Mouse (Mus musculus): ENCODE data around the gene Csde1. TPM values are rescaled to one million over a fixed set of nuclear protein-coding genes. Genes with fewer than 3 reads are reported as not detected.

Gene Csde1
- total RNA-seq, 1 experiment, result 323 TPM

DNA sequence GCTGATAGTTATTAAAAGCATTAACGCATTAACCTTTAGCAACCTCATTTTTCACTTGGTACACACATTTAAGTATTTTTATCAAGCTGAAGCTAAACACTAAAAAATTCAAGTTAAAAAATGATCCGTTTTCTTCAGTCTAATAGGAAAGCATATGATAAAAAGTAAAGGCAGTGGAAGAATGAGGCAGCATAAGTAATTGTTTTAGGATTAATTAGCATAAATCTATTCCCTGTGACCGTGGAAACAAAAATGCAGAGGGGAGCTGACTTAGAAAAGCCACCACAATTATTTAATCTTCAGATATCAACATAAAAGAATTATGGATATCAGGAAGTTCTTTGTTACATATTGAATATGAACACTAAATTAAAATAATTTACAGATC lies 39.9 kb upstream of the Csde1 start:
- Histone ChIP-seq H3K4me1 (ENCODE audit: control insufficient read depth in 2 of 2, insufficient read depth in 2 of 2, low read length in 2 of 2, poor library complexity in 1 of 2) (no peaks in the 10 kb centered on the region), H3K36me3 (ENCODE audit: control insufficient read depth, insufficient read depth, low read length, poor library complexity, severe bottlenecking) (no peaks in the 10 kb centered on the region), H3K27ac (ENCODE audit: insufficient read depth, low read depth, low read length, poor library complexity, severe bottlenecking) (no peak overlapping the region), H3K9ac (ENCODE audit: insufficient read depth, low read depth, low read length, poor library complexity, severe bottlenecking) (no peak overlapping the region), H3K9me3 (ENCODE audit: control insufficient read depth, insufficient read depth, low read depth, low read length) (no peaks in the 10 kb centered on the region), H3K4me3 (ENCODE audit: insufficient read depth in 1 of 2, low read depth in 1 of 2, low read length in 2 of 2, poor library complexity in 1 of 2, severe bottlenecking in 1 of 2) (no peak overlapping the region)
- TF ChIP-seq MAFK (IDR thresholded peaks at IDR 0.05; ENCODE audit: insufficient read depth, low read depth, low read length) (no peak), ZNF384 (IDR thresholded peaks at IDR 0.05; ENCODE audit: low read depth, low read length) (no peak), HCFC1 (IDR thresholded peaks at IDR 0.05; ENCODE audit: borderline replicate concordance, insufficient read depth, low read length) (no peak), CHD2 (IDR thresholded peaks at IDR 0.05; ENCODE audit: low read depth, low read length) (no peak), ZC3H11A (IDR thresholded peaks at IDR 0.05; ENCODE audit: borderline replicate concordance, low read depth, low read length) (no peak)
- no peak for DNase-seq (ENCODE audit: low read depth, low spot score)
- in situ Hi-C loops (cut with MboI; ENCODE audit: low sequenced_read_pairs in 2 of 2, unreplicated experiment in 2 of 2), result no loop called here

- in situ Hi-C loops (cut with MboI; ENCODE audit: low sequenced_read_pairs in 2 of 2, unreplicated experiment in 2 of 2), result no loop called here
- no peak overlapping the region for H3K27ac ChIP-seq (ENCODE audit: insufficient read depth, low read depth, low read length, poor library complexity, severe bottlenecking)
- H3K9ac ChIP-seq (ENCODE audit: insufficient read depth, low read depth, low read length, poor library complexity, severe bottlenecking), result no peak overlapping the region
- no peak for TF ChIP-seq ZC3H11A (IDR thresholded peaks at IDR 0.05; ENCODE audit: borderline replicate concordance, low read depth, low read length)
- TF ChIP-seq HCFC1 (IDR thresholded peaks at IDR 0.05; ENCODE audit: borderline replicate concordance, insufficient read depth, low read length), result no peak
- no peak for TF ChIP-seq MAFK (IDR thresholded peaks at IDR 0.05; ENCODE audit: insufficient read depth, low read depth, low read length)
- no peak for TF ChIP-seq ZNF384 (IDR thresholded peaks at IDR 0.05; ENCODE audit: low read depth, low read length)
- TF ChIP-seq CHD2 (IDR thresholded peaks at IDR 0.05; ENCODE audit: low read depth, low read length), result no peak
- peaks cover 0 to 4% of the 10 kb centered on the region in 2 experiments; a peak in 3 of 4 replicates for H3K4me1 ChIP-seq (ENCODE audit: control insufficient read depth in 2 of 2, insufficient read depth in 2 of 2, low read length in 2 of 2, poor library complexity in 1 of 2)
- H3K4me3 ChIP-seq (ENCODE audit: insufficient read depth in 1 of 2, low read depth in 1 of 2, low read length in 2 of 2, poor library complexity in 1 of 2, severe bottlenecking in 1 of 2), result no peak overlapping the region
- H3K9me3 ChIP-seq (ENCODE audit: control insufficient read depth, insufficient read depth, low read depth, low read length), result no peaks in the 10 kb centered on the region
- no peak for DNase-seq (ENCODE audit: low read depth, low spot score)
- H3K36me3 ChIP-seq (ENCODE audit: control insufficient read depth, insufficient read depth, low read length, poor library complexity, severe bottlenecking), result no peaks in the 10 kb centered on the region
Measured at GRCm38 (mm10) chr3:102991041-102991440, 29.2 kb upstream of the Csde1 start.

- H3K9me3 ChIP-seq (ENCODE audit: control insufficient read depth, insufficient read depth, low read depth, low read length), result no peaks in the 10 kb centered on the region
- in situ Hi-C loops (cut with MboI; ENCODE audit: low sequenced_read_pairs in 2 of 2, unreplicated experiment in 2 of 2), result no loop called here
- H3K4me3 ChIP-seq (ENCODE audit: insufficient read depth in 1 of 2, low read depth in 1 of 2, low read length in 2 of 2, poor library complexity in 1 of 2, severe bottlenecking in 1 of 2), result no peak overlapping the region
- no peaks in the 10 kb centered on the region for H3K36me3 ChIP-seq (ENCODE audit: control insufficient read depth, insufficient read depth, low read length, poor library complexity, severe bottlenecking)
- DNase-seq (ENCODE audit: low read depth, low spot score), result peak; percentile 62
- peaks cover 3 to 8% of the 10 kb centered on the region in 2 experiments for H3K4me1 ChIP-seq (ENCODE audit: control insufficient read depth in 2 of 2, insufficient read depth in 2 of 2, low read length in 2 of 2, poor library complexity in 1 of 2)
- TF ChIP-seq CHD2 (IDR thresholded peaks at IDR 0.05; ENCODE audit: low read depth, low read length) (peak; percentile 55; the same call in 1 of the 2 replicates), ZC3H11A (IDR thresholded peaks at IDR 0.05; ENCODE audit: borderline replicate concordance, low read depth, low read length) (no peak), ZNF384 (IDR thresholded peaks at IDR 0.05; ENCODE audit: low read depth, low read length) (peak; percentile 65; the same call in 1 of the 2 replicates), HCFC1 (IDR thresholded peaks at IDR 0.05; ENCODE audit: borderline replicate concordance, insufficient read depth, low read length) (no peak), MAFK (IDR thresholded peaks at IDR 0.05; ENCODE audit: insufficient read depth, low read depth, low read length) (no peak)
- H3K9ac ChIP-seq (ENCODE audit: insufficient read depth, low read depth, low read length, poor library complexity, severe bottlenecking), result no peak overlapping the region
- H3K27ac ChIP-seq (ENCODE audit: insufficient read depth, low read depth, low read length, poor library complexity, severe bottlenecking), result no peak overlapping the region
Measured at GRCm38 (mm10) chr3:102992936-102993335, 27.3 kb upstream of the Csde1 start.

GRCm38 (mm10) chr3:102995233-102995604 lies 25.0 kb upstream of the Csde1 start:
- no peak for DNase-seq (ENCODE audit: low read depth, low spot score)
- in situ Hi-C loops (cut with MboI; ENCODE audit: low sequenced_read_pairs in 2 of 2, unreplicated experiment in 2 of 2), result no loop called here
- Histone ChIP-seq H3K9ac (ENCODE audit: insufficient read depth, low read depth, low read length, poor library complexity, severe bottlenecking) (no peak overlapping the region), H3K4me1 (ENCODE audit: control insufficient read depth in 2 of 2, insufficient read depth in 2 of 2, low read length in 2 of 2, poor library complexity in 1 of 2) (peaks cover 3 to 8% of the 10 kb centered on the region in 2 experiments), H3K27ac (ENCODE audit: insufficient read depth, low read depth, low read length, poor library complexity, severe bottlenecking) (no peak overlapping the region), H3K4me3 (ENCODE audit: insufficient read depth in 1 of 2, low read depth in 1 of 2, low read length in 2 of 2, poor library complexity in 1 of 2, severe bottlenecking in 1 of 2) (peak overlapping the region; percentile 79 to 98), H3K36me3 (ENCODE audit: control insufficient read depth, insufficient read depth, low read length, poor library complexity, severe bottlenecking) (peaks cover 3% of the 10 kb centered on the region; the same call in 1 of the 2 replicates), H3K9me3 (ENCODE audit: control insufficient read depth, insufficient read depth, low read depth, low read length) (no peaks in the 10 kb centered on the region)
- TF ChIP-seq HCFC1 (IDR thresholded peaks at IDR 0.05; ENCODE audit: borderline replicate concordance, insufficient read depth, low read length) (no peak), CHD2 (IDR thresholded peaks at IDR 0.05; ENCODE audit: low read depth, low read length) (no peak), ZC3H11A (IDR thresholded peaks at IDR 0.05; ENCODE audit: borderline replicate concordance, low read depth, low read length) (no peak), ZNF384 (IDR thresholded peaks at IDR 0.05; ENCODE audit: low read depth, low read length) (no peak), MAFK (IDR thresholded peaks at IDR 0.05; ENCODE audit: insufficient read depth, low read depth, low read length) (no peak)

Data from ES-E14 (cell line).